Mouse (Mus musculus): ENCODE measurements around the gene Parp2. TPM values are rescaled to one million over a fixed set of nuclear protein-coding genes. Genes with fewer than 3 reads are reported as not detected.

Parp2 gene
- polyA plus RNA-seq, 1 experiment from 2014 or later = 27.6 TPM

- Histone ChIP-seq H3K9me3 (ENCODE audit: low read length) (no peaks in the 10 kb centered on the region), H3K4me1 (ENCODE audit: insufficient read depth, low read depth, low read length) (no peaks in the 10 kb centered on the region), H3K9ac (replicated peaks; ENCODE audit: low read depth) (no peak overlapping the region), H3K4me3 (ENCODE audit: low read depth, low read length) (no peak overlapping the region), H3K27me3 (replicated peaks; ENCODE audit: insufficient read depth, low read length) (no peaks in the 10 kb centered on the region), H3K4me2 (replicated peaks; ENCODE audit: low read depth, low read length) (no peak overlapping the region), H3K36me3 (ENCODE audit: insufficient read depth, low read length) (peaks cover 29% of the 10 kb centered on the region), H3K27ac (ENCODE audit: low read length) (no peak overlapping the region)
- TF ChIP-seq EP300 (IDR thresholded peaks at IDR 0.05) (no peak), CTCF (IDR thresholded peaks at IDR 0.05) (no peak; the same call in 1 of the 2 replicates)
- WGBS = 73% methylated on average over 2 of the region's 2 CpGs
- DNase-seq (ENCODE audit: low spot score) (no peak), ATAC-seq (no peak)
Observed at GRCm38 (mm10) chr14:50823240-50823639, 15.6 kb downstream of the Parp2 start.

DNA sequence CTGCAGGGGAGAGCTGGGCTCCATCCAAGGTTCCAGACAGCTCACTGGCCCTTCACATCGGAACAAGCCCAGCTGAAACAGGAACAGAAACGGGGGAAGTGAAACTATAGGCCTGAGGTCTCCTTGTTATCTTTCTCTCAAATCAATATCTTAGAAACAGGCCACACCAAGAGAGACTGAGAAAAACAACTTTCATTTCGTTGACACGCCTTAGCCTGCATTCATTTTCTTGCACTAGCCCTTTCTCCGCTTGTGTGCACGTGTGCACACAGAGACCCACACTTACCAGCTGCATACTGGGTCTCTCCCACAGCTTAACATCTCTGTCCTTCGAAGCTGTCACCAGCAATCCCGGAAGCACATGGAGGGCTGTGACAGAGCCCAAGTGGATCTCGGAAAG lies 16.6 kb downstream of the Parp2 start:
- H3K4me1 ChIP-seq (ENCODE audit: insufficient read depth, low read depth, low read length) = no peaks in the 10 kb centered on the region
- no peak for TF ChIP-seq EP300 (IDR thresholded peaks at IDR 0.05)
- no peak for TF ChIP-seq CTCF (IDR thresholded peaks at IDR 0.05)
- H3K9me3 ChIP-seq (ENCODE audit: low read length) = no peaks in the 10 kb centered on the region
- H3K9ac ChIP-seq (replicated peaks; ENCODE audit: low read depth) = no peak overlapping the region
- ATAC-seq = no peak
- DNase-seq (ENCODE audit: low spot score) = no peak
- H3K4me2 ChIP-seq (replicated peaks; ENCODE audit: low read depth, low read length) = no peak overlapping the region
- no peak overlapping the region for H3K27ac ChIP-seq (ENCODE audit: low read length)
- 83% methylated on average over 9 of the region's 9 CpGs for WGBS
- peaks cover 26% of the 10 kb centered on the region for H3K36me3 ChIP-seq (ENCODE audit: insufficient read depth, low read length)
- H3K27me3 ChIP-seq (replicated peaks; ENCODE audit: insufficient read depth, low read length) = no peaks in the 10 kb centered on the region
- H3K4me3 ChIP-seq (ENCODE audit: low read depth, low read length) = no peak overlapping the region

DNA sequence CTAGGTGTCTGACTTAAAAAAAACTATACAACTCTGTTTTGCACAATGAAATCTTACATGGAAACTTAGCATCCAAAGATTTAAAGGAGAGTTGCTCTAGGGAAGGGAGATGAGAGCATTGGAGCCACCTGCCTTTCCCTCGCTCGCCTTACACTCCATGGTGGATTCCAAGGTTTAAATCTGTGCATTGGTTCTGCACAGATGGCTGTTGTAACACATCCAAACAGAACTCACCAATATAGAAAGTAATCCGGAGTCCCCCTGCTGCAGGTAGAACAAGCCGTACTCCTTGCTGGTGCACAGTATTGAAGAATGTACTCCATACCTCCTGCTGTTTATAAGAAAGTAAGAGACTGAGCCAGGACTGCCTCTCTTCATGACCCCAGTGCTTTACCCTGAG lies 18.9 kb downstream of the Parp2 start:
- no peak overlapping the region for H3K4me3 ChIP-seq (ENCODE audit: low read depth, low read length)
- H3K9me3 ChIP-seq (ENCODE audit: low read length) = no peaks in the 10 kb centered on the region
- H3K4me1 ChIP-seq (ENCODE audit: insufficient read depth, low read depth, low read length) = no peaks in the 10 kb centered on the region
- no peak overlapping the region for H3K27ac ChIP-seq (ENCODE audit: low read length)
- ATAC-seq (no peak), DNase-seq (ENCODE audit: low spot score) (no peak)
- no peak overlapping the region for H3K4me2 ChIP-seq (replicated peaks; ENCODE audit: low read depth, low read length)
- H3K36me3 ChIP-seq (ENCODE audit: insufficient read depth, low read length) = peaks cover 14% of the 10 kb centered on the region; the same call in 1 of the 2 replicates
- no peak overlapping the region for H3K9ac ChIP-seq (replicated peaks; ENCODE audit: low read depth)
- 91% methylated on average over 4 of the region's 4 CpGs for WGBS
- no peaks in the 10 kb centered on the region for H3K27me3 ChIP-seq (replicated peaks; ENCODE audit: insufficient read depth, low read length)
- TF ChIP-seq CTCF (IDR thresholded peaks at IDR 0.05) (no peak), EP300 (IDR thresholded peaks at IDR 0.05) (no peak)

- DNase-seq (ENCODE audit: low spot score) = no peak
- H3K36me3 ChIP-seq (ENCODE audit: insufficient read depth, low read length) = no peaks in the 10 kb centered on the region
- no peak overlapping the region for H3K4me2 ChIP-seq (replicated peaks; ENCODE audit: low read depth, low read length)
- no peak overlapping the region for H3K9ac ChIP-seq (replicated peaks; ENCODE audit: low read depth)
- H3K4me3 ChIP-seq (ENCODE audit: low read depth, low read length) = no peak overlapping the region
- 78% methylated on average over 3 of the region's 3 CpGs for WGBS
- H3K27ac ChIP-seq (ENCODE audit: low read length) = no peak overlapping the region
- no peak for ATAC-seq
- no peak for TF ChIP-seq CTCF (IDR thresholded peaks at IDR 0.05)
- no peak for TF ChIP-seq EP300 (IDR thresholded peaks at IDR 0.05)
- no peaks in the 10 kb centered on the region for H3K4me1 ChIP-seq (ENCODE audit: insufficient read depth, low read depth, low read length)
- H3K27me3 ChIP-seq (replicated peaks; ENCODE audit: insufficient read depth, low read length) = no peaks in the 10 kb centered on the region
- no peaks in the 10 kb centered on the region for H3K9me3 ChIP-seq (ENCODE audit: low read length)
Observed at GRCm38 (mm10) chr14:50829878-50830277, 22.2 kb downstream of the Parp2 start.

DNA sequence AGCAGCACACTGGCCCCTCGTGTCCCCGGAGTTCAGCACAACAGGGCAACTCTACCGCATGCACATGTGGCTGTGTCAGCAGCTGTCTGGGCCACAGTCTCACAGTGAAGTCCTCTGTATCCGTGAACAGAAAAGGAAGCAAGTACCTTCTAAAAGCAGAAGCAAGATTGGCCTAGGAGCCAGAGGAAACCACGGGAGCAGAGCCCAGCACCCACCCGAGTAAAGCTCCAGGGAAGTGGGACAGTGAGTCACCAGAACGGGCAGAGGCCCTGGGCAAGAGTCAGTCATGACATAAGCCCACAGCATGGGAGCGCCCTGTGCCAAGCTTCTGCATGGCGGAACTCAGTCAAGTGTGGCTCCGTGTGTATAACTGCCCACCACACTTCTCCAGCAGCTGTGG lies 26.3 kb downstream of the Parp2 start:
- 59% methylated on average over 10 of the region's 10 CpGs for WGBS
- Histone ChIP-seq H3K27me3 (replicated peaks; ENCODE audit: insufficient read depth, low read length) (no peaks in the 10 kb centered on the region), H3K36me3 (ENCODE audit: insufficient read depth, low read length) (no peaks in the 10 kb centered on the region), H3K27ac (ENCODE audit: low read length) (peak overlapping the region; percentile 2; the same call in 1 of the 2 replicates), H3K9me3 (ENCODE audit: low read length) (no peaks in the 10 kb centered on the region), H3K4me1 (ENCODE audit: insufficient read depth, low read depth, low read length) (no peaks in the 10 kb centered on the region), H3K4me3 (ENCODE audit: low read depth, low read length) (no peak overlapping the region), H3K4me2 (replicated peaks; ENCODE audit: low read depth, low read length) (no peak overlapping the region), H3K9ac (replicated peaks; ENCODE audit: low read depth) (no peak overlapping the region)
- DNase-seq (ENCODE audit: low spot score) = peak; percentile 29
- ATAC-seq = peak; percentile 78
- TF ChIP-seq CTCF (IDR thresholded peaks at IDR 0.05) = no peak; the same call in 1 of the 2 replicates
- TF ChIP-seq EP300 (IDR thresholded peaks at IDR 0.05) = no peak

DNA sequence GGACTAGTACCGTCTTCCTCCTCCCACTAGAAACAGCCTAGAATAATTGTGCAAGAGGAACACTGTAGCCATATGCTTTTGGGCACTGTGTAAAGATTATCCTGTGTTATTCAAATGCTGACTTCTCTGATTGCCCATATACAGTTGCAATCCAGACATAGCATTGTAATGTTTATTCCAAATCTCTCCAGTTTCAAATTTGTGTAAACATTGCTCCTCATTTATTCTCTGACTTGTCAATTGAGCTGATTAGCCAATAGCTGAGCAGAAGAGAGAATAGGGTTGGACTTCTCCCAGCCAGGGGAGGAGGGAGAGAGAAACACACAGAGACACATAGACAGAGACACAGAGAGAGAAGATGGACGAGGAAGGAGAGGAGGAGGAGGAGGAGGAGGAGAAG lies 26.8 kb downstream of the Parp2 start:
- Histone ChIP-seq H3K9ac (replicated peaks; ENCODE audit: low read depth) (no peak overlapping the region), H3K4me2 (replicated peaks; ENCODE audit: low read depth, low read length) (no peak overlapping the region), H3K9me3 (ENCODE audit: low read length) (no peaks in the 10 kb centered on the region), H3K27ac (ENCODE audit: low read length) (0 out of 2 replicates have a peak overlapping the region, but pooled peaks have one; percentile 2), H3K4me3 (ENCODE audit: low read depth, low read length) (no peak overlapping the region), H3K4me1 (ENCODE audit: insufficient read depth, low read depth, low read length) (no peaks in the 10 kb centered on the region), H3K27me3 (replicated peaks; ENCODE audit: insufficient read depth, low read length) (no peaks in the 10 kb centered on the region), H3K36me3 (ENCODE audit: insufficient read depth, low read length) (no peaks in the 10 kb centered on the region)
- WGBS = 22% methylated on average over 2 of the region's 2 CpGs
- DNase-seq (ENCODE audit: low spot score) (peak; percentile 74), ATAC-seq (peak; percentile 81)
- TF ChIP-seq CTCF (IDR thresholded peaks at IDR 0.05) = no peak
- TF ChIP-seq EP300 (IDR thresholded peaks at IDR 0.05) = no peak

DNA sequence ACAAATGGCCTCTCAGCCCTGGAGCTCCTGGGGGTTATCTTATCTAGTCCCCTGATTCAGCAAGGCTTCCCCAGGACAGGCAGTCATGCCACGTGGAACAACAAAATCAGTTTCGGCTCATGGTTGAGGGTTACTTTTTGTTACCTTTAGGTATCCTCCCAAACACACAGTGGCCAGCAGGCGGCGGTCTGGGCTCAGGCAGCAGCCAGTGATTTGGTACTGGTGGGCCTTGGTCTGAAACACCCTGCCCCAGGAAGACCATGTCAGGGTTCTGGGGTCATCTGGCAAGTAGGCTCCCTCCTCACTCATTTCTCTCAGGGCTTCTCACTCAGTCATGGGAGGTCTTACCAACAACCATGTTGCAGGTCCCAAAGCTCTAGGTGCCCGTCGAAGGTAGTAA lies 29.6 kb downstream of the Parp2 start:
- no peaks in the 10 kb centered on the region for H3K9me3 ChIP-seq (ENCODE audit: low read length)
- 55% methylated on average over 6 of the region's 6 CpGs for WGBS
- TF ChIP-seq CTCF (IDR thresholded peaks at IDR 0.05) (peak; percentile 62), EP300 (IDR thresholded peaks at IDR 0.05) (no peak)
- ATAC-seq (no peak), DNase-seq (ENCODE audit: low spot score) (no peak)
- no peak overlapping the region for H3K4me2 ChIP-seq (replicated peaks; ENCODE audit: low read depth, low read length)
- no peaks in the 10 kb centered on the region for H3K4me1 ChIP-seq (ENCODE audit: insufficient read depth, low read depth, low read length)
- H3K27me3 ChIP-seq (replicated peaks; ENCODE audit: insufficient read depth, low read length) = no peaks in the 10 kb centered on the region
- H3K27ac ChIP-seq (ENCODE audit: low read length) = no peak overlapping the region
- H3K4me3 ChIP-seq (ENCODE audit: low read depth, low read length) = no peak overlapping the region
- peaks cover 7% of the 10 kb centered on the region; the same call in 1 of the 2 replicates for H3K36me3 ChIP-seq (ENCODE audit: insufficient read depth, low read length)
- H3K9ac ChIP-seq (replicated peaks; ENCODE audit: low read depth) = no peak overlapping the region
